Mouse (Mus musculus) intestine, embryonic 16.5 days (tissue): ENCODE data around the gene Erbb2. TPM values are rescaled to one million over a fixed set of nuclear protein-coding genes. Genes with fewer than 3 reads are reported as not detected.

Experiments used
- ATAC-seq: fragments of 200-750 bp; cut with Nextera tagmentation; 2 replicates; pipeline ENCODE4 v1.8.0; 2017; ENCODE audit warnings: moderate TSS enrichment, moderate library complexity
- H3K27ac ChIP-seq: fragments of 300-500 bp; sonication (generic); 2 replicates; pipeline ENCODE4 v1.5.1; 2014; ENCODE audit warnings: mild to moderate bottlenecking, low read length
- H3K27me3 ChIP-seq: fragments of 300-500 bp; sonication (generic); replicated peaks from 2 replicates; pipeline ENCODE4 v1.6.1; 2014; ENCODE audit warnings: low read length, control low read depth, mixed read lengths; ENCODE audit not compliant: control insufficient read depth, insufficient read depth
- H3K36me3 ChIP-seq: fragments of 300-500 bp; sonication (generic); 2 replicates; pipeline ENCODE4 v1.6.1; 2014; ENCODE audit warnings: low read length, control low read depth; ENCODE audit not compliant: control insufficient read depth, insufficient read depth
- H3K4me1 ChIP-seq: fragments of 300-500 bp; sonication (generic); 2 replicates; pipeline ENCODE4 v1.6.1; 2014; ENCODE audit warnings: low read length, control low read depth, mixed read lengths; ENCODE audit not compliant: control insufficient read depth, insufficient read depth
- H3K4me2 ChIP-seq: fragments of 300-500 bp; sonication (generic); 2 replicates; pipeline ENCODE4 v1.6.1; 2014; ENCODE audit warnings: low read depth, low read length, control low read depth
- H3K4me3 ChIP-seq: fragments of 300-500 bp; sonication (generic); 2 replicates; pipeline ENCODE4 v1.5.1; 2014; ENCODE audit warnings: mild to moderate bottlenecking, low read length
- H3K9ac ChIP-seq: fragments of 300-500 bp; sonication (generic); 2 replicates; pipeline ENCODE4 v1.6.1; 2014; ENCODE audit warnings: low read depth, low read length
- H3K9me3 ChIP-seq: fragments of 300-500 bp; sonication (generic); 2 replicates; pipeline ENCODE4 v1.6.1; 2016; ENCODE audit warnings: low read length, control low read depth; ENCODE audit not compliant: control insufficient read depth
- WGBS: fragments of 180-500 bp; shearing (Covaris S2); extraction: QIAGEN DNeasy Blood & Tissue Kit; methylation state at CpG from one replicate; pipeline ENCODE4 v1.1.7; 2014; 5-methylcytosine and 5-hydroxymethylcytosine counted together
- polyA plus RNA-seq: library from polyadenylated mRNA; unstranded; fragments of >200 nt; fragmentation: Nextera tagmentation; extraction: Ambion mirVana; gene quantifications from 2 replicates; pipeline ENCODE4 v1.2.1, GENCODE M21; 2015

Erbb2 gene
- polyA plus RNA-seq, 1 experiment from 2014 or later: 33.8 TPM

DNA sequence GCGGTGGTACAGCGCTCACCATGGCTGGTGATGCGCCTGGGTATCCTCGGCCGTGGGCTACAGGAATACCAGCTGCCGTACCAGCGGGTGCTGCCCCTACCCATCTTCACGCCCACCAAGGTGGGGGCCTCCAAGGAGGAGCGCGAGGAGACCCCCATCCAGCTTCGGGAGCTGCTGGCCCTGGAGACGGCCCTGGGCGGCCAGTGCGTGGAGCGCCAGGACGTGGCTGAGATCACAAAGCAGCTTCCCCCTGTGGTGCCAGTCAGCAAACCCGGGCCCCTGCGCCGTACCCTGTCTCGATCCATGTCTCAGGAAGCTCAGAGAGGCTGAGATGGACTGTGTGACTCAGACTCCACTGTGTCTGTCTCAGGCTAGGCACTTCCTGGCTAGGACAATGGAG, 28.1 kb upstream of the Erbb2 start:
- Histone ChIP-seq H3K27ac (no peak overlapping the region), H3K36me3 (0 out of 2 replicates have a peak, but pooled peaks cover 3% of the 10 kb centered on the region), H3K4me1 (peaks cover 3% of the 10 kb centered on the region; the same call in 1 of the 2 replicates), H3K4me3 (no peak overlapping the region), H3K9ac (no peak overlapping the region), H3K4me2 (no peak overlapping the region), H3K9me3 (no peaks in the 10 kb centered on the region), H3K27me3 (peaks cover 17% of the 10 kb centered on the region)
- ATAC-seq: no peak
- WGBS: 80% methylated on average over 20 of the region's 20 CpGs

GRCm38 (mm10) chr11:98384721-98385637, 27.3 kb upstream of the Erbb2 start:
- Histone ChIP-seq H3K4me2 (no peak overlapping the region), H3K27me3 (peaks cover 17% of the 10 kb centered on the region), H3K9me3 (no peaks in the 10 kb centered on the region), H3K4me3 (no peak overlapping the region), H3K9ac (no peak overlapping the region), H3K36me3 (no peaks in the 10 kb centered on the region), H3K27ac (no peak overlapping the region), H3K4me1 (peaks cover 4% of the 10 kb centered on the region; the same call in 1 of the 2 replicates)
- no peak for ATAC-seq
- 64% methylated on average over 8 of the region's 8 CpGs for WGBS

- WGBS: 51% methylated on average over 25 of the region's 25 CpGs
- Histone ChIP-seq H3K4me1 (peaks cover 4% of the 10 kb centered on the region; the same call in 1 of the 2 replicates), H3K4me3 (no peak within 1 kb of the TSS), H3K9me3 (no peaks in the 10 kb centered on the region), H3K4me2 (no peak within 1 kb of the TSS), H3K27ac (no peak within 1 kb of the TSS), H3K36me3 (no peaks in the 10 kb centered on the region), H3K27me3 (peaks cover 17% of the 10 kb centered on the region), H3K9ac (no peak within 1 kb of the TSS)
- ATAC-seq: no peak
Observed at GRCm38 (mm10) chr11:98385638-98386585, 26.4 kb upstream of the Erbb2 start, which contains the start of gene Pnmt. Gene Pnmt, plus strand, starts transcription at chr11:98386450.

GRCm38 (mm10) chr11:98386596-98386995, 25.7 kb upstream of the Erbb2 start:
- Histone ChIP-seq H3K27ac (no peak overlapping the region), H3K27me3 (peaks cover 17% of the 10 kb centered on the region), H3K4me3 (no peak overlapping the region), H3K9me3 (no peaks in the 10 kb centered on the region), H3K4me1 (peaks cover 7% of the 10 kb centered on the region; the same call in 1 of the 2 replicates), H3K4me2 (no peak overlapping the region), H3K36me3 (no peaks in the 10 kb centered on the region), H3K9ac (no peak overlapping the region)
- no peak for ATAC-seq
- 9% methylated on average over 24 of the region's 24 CpGs for WGBS

DNA sequence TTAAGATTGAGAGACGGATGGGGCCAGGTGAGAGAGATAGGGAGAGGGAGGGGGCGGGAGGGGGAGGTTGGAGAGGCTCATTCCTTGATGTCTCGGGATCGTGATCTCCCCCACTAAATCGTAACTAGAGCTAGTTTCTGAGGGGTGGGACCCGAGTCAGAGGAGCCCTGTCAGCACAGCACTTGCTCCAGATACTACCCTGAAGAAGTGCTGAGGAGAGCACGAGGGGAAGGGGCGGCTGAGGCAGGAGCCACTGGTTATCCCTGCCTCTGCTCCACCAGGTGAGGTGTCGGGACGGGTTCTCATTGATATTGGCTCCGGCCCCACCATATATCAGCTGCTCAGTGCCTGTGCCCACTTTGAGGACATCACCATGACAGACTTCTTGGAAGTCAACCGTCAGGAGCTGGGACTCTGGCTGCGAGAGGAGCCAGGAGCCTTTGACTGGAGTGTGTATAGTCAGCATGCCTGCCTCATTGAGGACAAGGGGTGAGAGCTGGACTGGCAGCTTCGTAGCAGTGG, 25.2 kb upstream of the Erbb2 start:
- Histone ChIP-seq H3K4me2 (no peak overlapping the region), H3K9me3 (no peaks in the 10 kb centered on the region), H3K9ac (no peak overlapping the region), H3K4me1 (peaks cover 12% of the 10 kb centered on the region), H3K27me3 (peaks cover 17% of the 10 kb centered on the region), H3K36me3 (no peaks in the 10 kb centered on the region), H3K4me3 (no peak overlapping the region), H3K27ac (no peak overlapping the region)
- WGBS: 55% methylated on average over 14 of the region's 14 CpGs
- no peak for ATAC-seq

- Histone ChIP-seq H3K36me3 (no peaks in the 10 kb centered on the region), H3K9me3 (no peaks in the 10 kb centered on the region), H3K4me3 (no peak overlapping the region), H3K9ac (no peak overlapping the region), H3K4me2 (no peak overlapping the region), H3K27ac (no peak overlapping the region), H3K27me3 (peaks cover 17% of the 10 kb centered on the region), H3K4me1 (peaks cover 24% of the 10 kb centered on the region)
- ATAC-seq: no peak
- 75% methylated on average over 10 of the region's 10 CpGs for WGBS
Observed at GRCm38 (mm10) chr11:98388282-98388681, 24.0 kb upstream of the Erbb2 start.

GRCm38 (mm10) chr11:98389221-98389780, 23.0 kb upstream of the Erbb2 start:
- no peak overlapping the region for H3K9ac ChIP-seq
- H3K4me1 ChIP-seq: peaks cover 34% of the 10 kb centered on the region
- ATAC-seq: no peak

DNA sequence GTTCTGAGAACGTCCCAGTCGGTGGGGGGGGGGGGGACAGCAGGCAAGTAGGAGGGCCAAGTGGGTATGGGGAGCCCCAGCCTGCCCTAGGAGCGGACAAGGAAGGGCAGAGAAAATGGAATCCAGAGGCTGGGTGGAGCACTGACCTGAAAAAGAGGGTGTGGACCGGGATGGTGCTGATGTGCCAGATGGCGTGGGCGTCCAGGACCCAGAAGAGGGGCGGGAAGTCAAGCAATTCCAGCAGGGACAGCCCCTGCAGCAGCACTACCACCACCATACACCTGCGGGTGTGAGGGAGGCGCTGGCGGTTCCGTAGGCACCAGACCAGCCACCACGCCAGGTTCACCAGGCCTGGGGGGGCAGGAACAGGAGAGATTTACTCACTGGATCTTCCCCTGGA, 22.1 kb upstream of the Erbb2 start:
- 68% methylated on average over 12 of the region's 12 CpGs for WGBS

More at GRCm38 (mm10) chr11:98389221-98389780, 23.0 kb upstream of the Erbb2 start:
- H3K4me3 ChIP-seq: no peak overlapping the region
- no peaks in the 10 kb centered on the region for H3K9me3 ChIP-seq
- H3K27ac ChIP-seq: no peak overlapping the region
- WGBS: 28% methylated on average over 9 of the region's 9 CpGs
- no peaks in the 10 kb centered on the region for H3K36me3 ChIP-seq
- peaks cover 17% of the 10 kb centered on the region for H3K27me3 ChIP-seq
- no peak overlapping the region for H3K4me2 ChIP-seq

More for the DNA sequence above, 22.1 kb upstream of the Erbb2 start:
- Histone ChIP-seq H3K9ac (no peak overlapping the region), H3K4me3 (no peak overlapping the region), H3K36me3 (no peaks in the 10 kb centered on the region), H3K4me1 (peaks cover 37% of the 10 kb centered on the region), H3K27me3 (peaks cover 14% of the 10 kb centered on the region), H3K27ac (no peak overlapping the region), H3K9me3 (no peaks in the 10 kb centered on the region), H3K4me2 (no peak overlapping the region)
- no peak for ATAC-seq
